Mouse (Mus musculus): Measurements from ENCODE around the gene Tha1. TPM values are rescaled to one million over a fixed set of nuclear protein-coding genes. Genes with fewer than 3 reads are reported as not detected.

The Tha1 gene
- polyA plus RNA-seq, 1 experiment from 2014 or later, result 6.8 TPM

DNA sequence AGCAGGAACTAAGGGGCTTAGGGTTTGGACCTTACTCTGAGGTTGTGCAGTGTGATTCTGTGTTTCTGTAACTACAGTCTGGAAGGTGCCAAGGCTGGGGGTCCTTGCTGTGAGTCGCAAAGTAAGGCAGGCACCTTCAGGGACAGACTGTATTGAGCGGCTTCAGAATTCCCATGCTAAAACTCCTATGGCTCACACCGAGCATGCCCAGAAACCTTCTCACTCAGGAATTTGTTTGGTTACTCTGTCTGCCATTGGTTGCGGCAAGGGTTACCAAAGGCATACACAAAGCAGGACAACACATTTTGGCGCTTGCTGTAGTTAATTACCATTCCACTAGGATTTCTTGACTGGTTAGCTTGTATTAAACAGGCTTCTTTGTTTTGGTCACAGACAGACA is 47.1 kb downstream of the Tha1 start:
- no peaks in the 10 kb centered on the region for H3K27me3 ChIP-seq (ENCODE audit: control insufficient read depth, insufficient read depth, low read length)
- H3K36me3 ChIP-seq (ENCODE audit: control insufficient read depth, insufficient read depth, low read length), result no peaks in the 10 kb centered on the region
- ATAC-seq (ENCODE audit: insufficient read depth, low FRiP score), result 0 out of 2 replicates have a peak, but pooled peaks have one; percentile 3
- H3K4me3 ChIP-seq (replicated peaks; ENCODE audit: low read length), result peak overlapping the region; percentile 55
- H3K9ac ChIP-seq (ENCODE audit: low read length), result peak overlapping the region; percentile 77
- peak overlapping the region; percentile 94 for H3K27ac ChIP-seq (ENCODE audit: low read length)
- H3K4me1 ChIP-seq (ENCODE audit: control insufficient read depth, insufficient read depth, low read length), result peaks cover 76% of the 10 kb centered on the region
- H3K4me2 ChIP-seq (ENCODE audit: low read depth, low read length), result peak overlapping the region; percentile 74
- H3K9me3 ChIP-seq (replicated peaks; ENCODE audit: control insufficient read depth, low read length), result no peaks in the 10 kb centered on the region
- WGBS, result 3% methylated on average over 5 of the region's 5 CpGs

DNA sequence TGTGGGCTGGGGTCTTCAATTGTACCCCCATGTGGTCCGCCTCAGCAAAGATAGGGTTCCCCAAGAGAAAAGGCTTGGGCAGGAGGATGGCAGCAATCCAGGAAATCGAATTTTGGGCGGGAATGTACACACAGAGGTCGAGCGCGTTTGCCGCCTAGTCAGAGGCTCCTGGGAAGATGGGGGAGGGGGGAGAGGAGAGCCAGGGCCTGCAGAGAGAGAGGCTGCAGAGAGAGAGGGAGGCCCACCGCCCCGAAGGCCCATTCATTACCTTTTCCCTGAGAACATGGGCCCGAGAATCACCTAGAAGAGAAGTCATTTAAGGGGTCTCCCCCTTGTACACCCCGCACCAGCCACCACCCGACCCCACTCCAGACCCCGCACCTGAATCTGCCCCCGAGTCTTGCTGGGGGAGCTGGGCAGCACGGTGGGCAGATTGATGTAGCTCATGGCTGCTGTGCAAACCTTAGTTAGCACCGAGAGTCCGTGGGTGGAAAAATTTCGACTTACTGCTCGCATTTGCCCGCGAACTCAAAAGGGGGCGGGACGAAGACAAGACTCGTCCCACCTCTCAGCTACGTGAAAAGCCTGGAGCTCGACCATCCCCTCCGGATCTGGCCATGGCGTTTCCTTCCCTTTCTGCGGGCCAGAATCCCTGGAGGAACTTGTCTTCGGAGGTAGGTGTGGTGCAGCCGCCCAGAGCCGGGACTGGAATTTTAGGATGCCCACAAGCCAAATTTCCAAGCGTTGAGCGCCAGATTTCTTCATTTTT is 47.8 kb downstream of the Tha1 start, which contains the start of the genes Afmid and Tk1:
TSS of gene Afmid (plus strand) at position 592 of the 769 bp plus-strand sequence.
TSS of gene Tk1 (minus strand) at position 760 of the 769 bp plus-strand sequence.
- under 1% methylated on average over 34 of the region's 34 CpGs for WGBS
- Histone ChIP-seq H3K4me3 (replicated peaks; ENCODE audit: low read length) (peak within 1 kb of the TSS; percentile 55), H3K4me1 (ENCODE audit: control insufficient read depth, insufficient read depth, low read length) (peaks cover 72% of the 10 kb centered on the region), H3K9me3 (replicated peaks; ENCODE audit: control insufficient read depth, low read length) (no peaks in the 10 kb centered on the region), H3K27ac (ENCODE audit: low read length) (peak within 1 kb of the TSS; percentile 94), H3K27me3 (ENCODE audit: control insufficient read depth, insufficient read depth, low read length) (no peaks in the 10 kb centered on the region), H3K36me3 (ENCODE audit: control insufficient read depth, insufficient read depth, low read length) (no peaks in the 10 kb centered on the region), H3K4me2 (ENCODE audit: low read depth, low read length) (peak within 1 kb of the TSS; percentile 74), H3K9ac (ENCODE audit: low read length) (peak within 1 kb of the TSS; percentile 77)
- peak; percentile 63; the same call in 1 of the 2 replicates for ATAC-seq (ENCODE audit: insufficient read depth, low FRiP score)

DNA sequence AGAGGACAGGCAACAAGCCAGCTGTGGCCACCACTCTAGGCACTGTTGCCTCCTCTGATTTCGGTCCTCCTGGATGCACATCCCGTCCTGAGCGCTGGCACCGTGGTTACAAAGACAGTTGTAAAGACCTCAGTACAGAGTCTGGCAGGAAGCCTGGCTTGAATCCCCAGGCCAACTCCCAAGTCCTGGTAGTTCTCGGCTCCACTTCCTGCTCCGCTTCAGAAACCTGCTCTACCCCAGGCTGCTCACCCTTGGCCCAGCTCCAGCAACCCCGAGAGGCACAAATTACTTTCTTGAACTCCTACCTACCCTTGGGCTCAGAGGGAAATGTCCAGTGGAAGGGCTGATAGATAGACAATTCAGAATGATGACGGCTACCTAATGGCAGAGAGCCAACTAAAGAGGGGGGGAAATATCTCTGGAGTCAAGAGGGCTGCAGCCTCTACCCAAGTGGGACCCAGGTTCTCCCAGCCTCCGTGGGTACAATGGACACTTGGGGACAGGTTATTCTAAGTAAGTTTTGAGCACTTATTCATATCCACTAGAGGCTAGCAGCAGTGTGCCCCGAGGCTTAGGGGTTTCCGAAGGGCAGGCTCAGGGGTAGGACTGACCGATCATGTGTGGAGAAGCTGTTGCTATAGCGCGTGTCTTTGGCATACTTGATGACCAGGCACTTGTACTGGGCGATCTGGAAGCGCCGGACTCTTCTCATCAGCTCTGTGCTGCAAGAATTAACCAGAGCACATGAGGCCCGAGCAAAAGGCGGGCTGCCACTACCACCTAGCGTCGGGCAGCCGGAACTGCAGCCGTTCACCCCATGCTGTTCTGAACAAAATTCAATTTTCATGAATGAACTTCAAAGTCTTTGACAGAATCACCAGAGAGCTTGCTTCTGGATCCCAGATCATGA is 49.0 kb downstream of the Tha1 start:
- H3K9ac ChIP-seq (ENCODE audit: low read length), result peak overlapping the region; percentile 77
- no peaks in the 10 kb centered on the region for H3K9me3 ChIP-seq (replicated peaks; ENCODE audit: control insufficient read depth, low read length)
- H3K4me2 ChIP-seq (ENCODE audit: low read depth, low read length), result peak overlapping the region; percentile 74
- 12% methylated on average over 23 of the region's 23 CpGs for WGBS
- H3K36me3 ChIP-seq (ENCODE audit: control insufficient read depth, insufficient read depth, low read length), result no peaks in the 10 kb centered on the region
- ATAC-seq (ENCODE audit: insufficient read depth, low FRiP score), result peak; percentile 59
- H3K4me1 ChIP-seq (ENCODE audit: control insufficient read depth, insufficient read depth, low read length), result peaks cover 60% of the 10 kb centered on the region
- peak overlapping the region; percentile 94 for H3K27ac ChIP-seq (ENCODE audit: low read length)
- no peaks in the 10 kb centered on the region for H3K27me3 ChIP-seq (ENCODE audit: control insufficient read depth, insufficient read depth, low read length)
- H3K4me3 ChIP-seq (replicated peaks; ENCODE audit: low read length), result peak overlapping the region; percentile 55

DNA sequence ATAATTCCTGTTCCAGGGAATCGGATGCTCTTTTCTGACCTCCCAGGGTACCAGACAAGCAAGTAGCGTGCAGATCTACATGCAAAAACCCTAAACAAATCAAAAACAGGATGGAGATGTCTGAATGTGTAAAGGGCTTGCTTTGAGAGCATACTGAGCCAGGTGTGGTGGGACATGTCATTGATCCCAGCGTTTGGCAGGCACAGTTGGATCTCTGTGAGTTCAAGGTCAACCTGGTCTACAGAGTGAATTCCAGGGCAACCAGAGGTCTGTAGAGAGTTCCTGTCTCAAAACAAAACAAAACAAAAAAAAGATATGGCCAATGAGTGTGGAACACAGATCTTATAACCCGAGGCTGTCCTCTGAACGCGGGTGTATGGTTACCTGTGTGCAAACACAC is 49.9 kb downstream of the Tha1 start:
- Histone ChIP-seq H3K4me3 (replicated peaks; ENCODE audit: low read length) (no peak overlapping the region), H3K9me3 (replicated peaks; ENCODE audit: control insufficient read depth, low read length) (no peaks in the 10 kb centered on the region), H3K4me1 (ENCODE audit: control insufficient read depth, insufficient read depth, low read length) (peaks cover 51% of the 10 kb centered on the region), H3K27me3 (ENCODE audit: control insufficient read depth, insufficient read depth, low read length) (no peaks in the 10 kb centered on the region), H3K27ac (ENCODE audit: low read length) (peak overlapping the region; percentile 73), H3K36me3 (ENCODE audit: control insufficient read depth, insufficient read depth, low read length) (no peaks in the 10 kb centered on the region), H3K9ac (ENCODE audit: low read length) (no peak overlapping the region), H3K4me2 (ENCODE audit: low read depth, low read length) (peak overlapping the region; percentile 74; the same call in 1 of the 2 replicates)
- 76% methylated on average over 6 of the region's 6 CpGs for WGBS
- no peak for ATAC-seq (ENCODE audit: insufficient read depth, low FRiP score)

DNA sequence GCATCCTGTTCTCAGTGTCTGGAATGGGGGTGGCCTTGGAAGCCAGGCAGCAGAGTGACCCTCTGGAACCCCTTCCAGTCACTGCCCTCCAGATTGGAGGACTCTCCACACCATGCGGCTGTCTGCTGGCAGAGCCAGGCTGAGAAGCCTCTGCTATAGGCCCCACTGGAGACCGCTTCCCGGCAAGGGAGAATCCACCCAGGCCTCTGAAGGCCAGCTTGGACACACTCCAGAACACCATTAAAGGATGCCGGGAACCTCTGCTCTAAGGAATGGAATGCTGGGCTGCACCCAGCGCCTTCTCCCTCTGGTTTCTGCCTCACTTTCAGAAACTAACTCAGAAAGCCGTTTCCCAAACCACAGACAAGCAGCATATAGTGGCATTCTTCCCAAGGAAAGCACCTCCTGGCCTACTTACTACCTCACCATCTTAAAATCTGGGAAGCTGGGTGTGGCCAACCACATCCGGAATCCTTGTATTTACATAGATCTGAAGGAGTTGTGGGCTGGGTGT is 50.5 kb downstream of the Tha1 start:
- no peaks in the 10 kb centered on the region for H3K9me3 ChIP-seq (replicated peaks; ENCODE audit: control insufficient read depth, low read length)
- no peaks in the 10 kb centered on the region for H3K27me3 ChIP-seq (ENCODE audit: control insufficient read depth, insufficient read depth, low read length)
- no peaks in the 10 kb centered on the region for H3K36me3 ChIP-seq (ENCODE audit: control insufficient read depth, insufficient read depth, low read length)
- WGBS, result 37% methylated on average over 7 of the region's 7 CpGs
- H3K4me1 ChIP-seq (ENCODE audit: control insufficient read depth, insufficient read depth, low read length), result peaks cover 44% of the 10 kb centered on the region
- H3K27ac ChIP-seq (ENCODE audit: low read length), result peak overlapping the region; percentile 73
- ATAC-seq (ENCODE audit: insufficient read depth, low FRiP score), result peak; percentile 15; the same call in 1 of the 2 replicates
- no peak overlapping the region for H3K4me3 ChIP-seq (replicated peaks; ENCODE audit: low read length)
- H3K9ac ChIP-seq (ENCODE audit: low read length), result peak overlapping the region; percentile 22; the same call in 1 of the 2 replicates
- H3K4me2 ChIP-seq (ENCODE audit: low read depth, low read length), result peak overlapping the region; percentile 16; the same call in 1 of the 2 replicates

DNA sequence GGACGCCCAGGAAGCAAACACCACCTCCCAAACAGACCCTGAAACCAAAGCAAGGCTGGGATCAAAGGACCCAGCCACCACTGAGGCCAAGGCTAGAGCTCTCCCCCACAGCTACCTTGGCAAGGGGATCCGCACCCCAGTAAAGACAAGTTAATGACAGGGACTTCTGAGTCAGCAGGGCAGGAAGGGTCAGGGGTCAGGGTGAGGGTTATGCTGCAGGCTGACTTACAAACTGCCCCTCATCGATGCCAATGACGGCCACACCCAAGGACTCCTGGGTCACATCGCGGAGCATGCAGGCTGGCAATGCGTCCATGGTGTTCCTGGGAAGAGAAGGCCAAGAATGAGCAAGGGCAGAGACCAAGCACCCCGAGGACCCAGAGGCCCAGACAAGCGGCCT is 51.4 kb downstream of the Tha1 start:
- H3K9ac ChIP-seq (ENCODE audit: low read length), result no peak overlapping the region
- no peak overlapping the region for H3K4me2 ChIP-seq (ENCODE audit: low read depth, low read length)
- no peak overlapping the region for H3K27ac ChIP-seq (ENCODE audit: low read length)
- no peak for ATAC-seq (ENCODE audit: insufficient read depth, low FRiP score)
- no peak overlapping the region for H3K4me3 ChIP-seq (replicated peaks; ENCODE audit: low read length)
- WGBS, result 83% methylated on average over 9 of the region's 9 CpGs
- peaks cover 35% of the 10 kb centered on the region for H3K4me1 ChIP-seq (ENCODE audit: control insufficient read depth, insufficient read depth, low read length)
- 0 out of 2 replicates have a peak, but pooled peaks cover 3% of the 10 kb centered on the region for H3K36me3 ChIP-seq (ENCODE audit: control insufficient read depth, insufficient read depth, low read length)
- no peaks in the 10 kb centered on the region for H3K27me3 ChIP-seq (ENCODE audit: control insufficient read depth, insufficient read depth, low read length)
- H3K9me3 ChIP-seq (replicated peaks; ENCODE audit: control insufficient read depth, low read length), result no peaks in the 10 kb centered on the region

DNA sequence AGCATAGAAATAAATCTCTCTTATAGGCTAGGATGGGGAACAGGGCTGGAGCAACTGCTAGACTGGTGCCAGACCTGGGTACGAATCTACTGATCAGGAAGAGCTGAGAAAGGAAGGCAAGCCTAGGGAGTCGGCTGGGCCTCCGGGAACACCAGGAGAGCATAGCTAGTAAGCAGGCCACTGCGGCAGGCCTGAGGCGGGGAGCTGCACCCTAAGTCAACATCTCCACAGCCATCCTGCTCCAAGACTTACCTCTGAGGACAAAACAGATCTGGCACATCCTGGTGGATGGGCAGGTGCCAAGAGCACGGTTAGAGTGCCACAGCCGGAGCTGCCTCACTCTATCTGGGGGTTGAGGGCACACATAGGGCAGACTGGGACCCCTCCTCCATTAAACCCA is 53.1 kb downstream of the Tha1 start:
- no peak overlapping the region for H3K4me2 ChIP-seq (ENCODE audit: low read depth, low read length)

DNA sequence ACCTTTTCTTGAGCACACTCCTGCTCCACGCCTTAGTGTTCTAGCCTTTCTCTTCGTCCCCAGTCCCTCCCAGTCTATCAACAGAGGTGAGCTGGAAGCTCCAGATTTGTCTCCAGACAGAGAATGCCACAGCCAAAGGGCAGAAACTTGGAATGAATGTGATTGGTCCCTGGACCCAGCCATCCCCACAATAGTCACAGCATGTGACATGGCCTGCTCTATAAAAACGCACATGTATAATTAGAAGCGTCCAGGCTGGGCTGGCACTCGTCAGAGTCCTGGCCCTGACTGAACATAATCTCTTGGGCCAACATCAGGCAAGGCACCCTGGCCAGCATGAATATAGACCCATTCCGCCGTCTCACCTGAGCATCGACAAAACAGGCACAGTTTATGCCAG is 54.2 kb downstream of the Tha1 start:
- H3K27me3 ChIP-seq (ENCODE audit: control insufficient read depth, insufficient read depth, low read length), result no peaks in the 10 kb centered on the region

More for the DNA sequence above, 53.1 kb downstream of the Tha1 start:
- no peak overlapping the region for H3K9ac ChIP-seq (ENCODE audit: low read length)
- peaks cover 25% of the 10 kb centered on the region for H3K4me1 ChIP-seq (ENCODE audit: control insufficient read depth, insufficient read depth, low read length)
- no peaks in the 10 kb centered on the region for H3K9me3 ChIP-seq (replicated peaks; ENCODE audit: control insufficient read depth, low read length)
- no peak overlapping the region for H3K4me3 ChIP-seq (replicated peaks; ENCODE audit: low read length)
- no peak for ATAC-seq (ENCODE audit: insufficient read depth, low FRiP score)
- H3K27ac ChIP-seq (ENCODE audit: low read length), result no peak overlapping the region
- H3K27me3 ChIP-seq (ENCODE audit: control insufficient read depth, insufficient read depth, low read length), result no peaks in the 10 kb centered on the region
- WGBS, result 79% methylated on average over 7 of the region's 7 CpGs
- H3K36me3 ChIP-seq (ENCODE audit: control insufficient read depth, insufficient read depth, low read length), result 0 out of 2 replicates have a peak, but pooled peaks cover 5% of the 10 kb centered on the region

More for the DNA sequence above, 54.2 kb downstream of the Tha1 start:
- Histone ChIP-seq H3K9me3 (replicated peaks; ENCODE audit: control insufficient read depth, low read length) (no peaks in the 10 kb centered on the region), H3K36me3 (ENCODE audit: control insufficient read depth, insufficient read depth, low read length) (0 out of 2 replicates have a peak, but pooled peaks cover 5% of the 10 kb centered on the region), H3K4me1 (ENCODE audit: control insufficient read depth, insufficient read depth, low read length) (peaks cover 17% of the 10 kb centered on the region), H3K9ac (ENCODE audit: low read length) (no peak overlapping the region), H3K4me3 (replicated peaks; ENCODE audit: low read length) (no peak overlapping the region), H3K27ac (ENCODE audit: low read length) (no peak overlapping the region), H3K4me2 (ENCODE audit: low read depth, low read length) (no peak overlapping the region)
- ATAC-seq (ENCODE audit: insufficient read depth, low FRiP score), result no peak
- WGBS, result 84% methylated on average over 8 of the region's 8 CpGs
